Mouse (Mus musculus) spleen, adult 2 months (tissue): ENCODE results near the gene Ttc9.

Source experiments
- CTCF ChIP-seq: fragments of 200-500 bp; IDR thresholded peaks from 2 replicates; pipeline ENCODE4 v1.5.1; 2011; ENCODE audit warnings: mild to moderate bottlenecking, inconsistent platforms; ENCODE audit not compliant: insufficient read depth, insufficient read length, insufficient replicate concordance; ENCODE audit errors: extremely low read depth
- POLR2A ChIP-seq: fragments of 200-500 bp; IDR thresholded peaks from 2 replicates; pipeline ENCODE4 v1.6.1; 2011; ENCODE audit warnings: low read depth, low read length, inconsistent platforms

GRCm38 (mm10) chr12:81609445-81609844, 21.6 kb upstream of the Ttc9 start:
- TF ChIP-seq CTCF (no peak), POLR2A (no peak)
